Mouse (Mus musculus): ENCODE data around the gene Fbxo24.
A peak's percentile ranks its signal among the peaks of the same experiment; 100 is the strongest.

Fbxo24 gene

DNA sequence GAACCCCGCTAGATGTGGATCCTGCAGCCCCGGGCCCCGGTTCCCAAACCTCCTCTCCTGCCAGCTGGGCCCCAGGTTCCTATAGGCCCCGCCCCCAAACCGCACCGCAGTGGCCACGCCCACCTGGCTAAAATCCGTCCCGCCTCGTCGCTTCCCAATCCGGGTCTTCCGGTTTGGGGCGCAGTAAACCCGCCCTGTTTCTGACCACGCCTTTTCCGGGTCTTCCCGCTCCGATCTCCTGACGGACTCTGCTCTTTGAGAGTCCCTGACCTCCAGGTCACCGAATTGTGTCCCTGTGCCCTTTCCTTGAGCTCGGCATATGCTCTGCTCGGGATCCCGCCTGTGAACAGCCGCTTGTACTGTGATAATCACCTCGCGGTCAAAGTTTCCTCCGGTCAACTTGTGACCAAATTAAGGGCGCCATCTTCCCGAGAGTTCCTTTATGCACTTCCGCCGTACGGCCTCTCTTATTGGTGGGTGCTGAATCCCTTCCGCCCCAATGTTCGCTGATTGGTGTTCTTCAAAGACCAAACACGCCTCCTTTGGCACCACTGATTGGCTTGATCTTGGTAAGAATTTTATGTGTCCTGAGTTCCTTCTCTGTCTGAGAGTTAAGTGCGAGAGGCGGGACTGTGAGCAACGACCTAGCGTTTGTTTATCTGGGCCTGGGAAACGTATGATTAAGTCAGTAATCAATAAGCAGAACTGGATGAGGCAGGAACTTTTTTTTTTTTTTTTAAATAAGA, 28.0 kb downstream of the Fbxo24 start, which contains the start of gene Mospd3:
TSS of gene Mospd3 (minus strand) at position 440 of the 746 bp plus-strand sequence.
- DNase-seq (ENCODE audit: low spot score): peak; percentile 97

DNA sequence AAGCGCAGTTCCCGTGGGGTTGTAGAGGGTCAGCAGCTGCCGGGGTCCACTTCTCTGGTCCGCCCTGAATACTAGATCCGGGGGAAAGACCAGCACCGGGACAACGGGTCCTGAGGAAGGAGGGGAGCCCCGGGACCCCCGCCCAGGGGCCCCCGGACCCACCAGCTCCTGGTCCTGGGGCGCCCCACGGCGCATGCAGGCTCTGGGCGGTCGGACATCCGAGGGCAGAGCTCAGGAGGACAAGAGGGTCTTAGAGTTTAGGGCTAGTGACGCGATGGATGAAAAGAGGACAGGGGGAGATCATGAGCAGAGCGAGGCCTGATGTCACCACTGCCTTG, 28.6 kb downstream of the Fbxo24 start:
- DNase-seq (ENCODE audit: low spot score): no peak

DNA sequence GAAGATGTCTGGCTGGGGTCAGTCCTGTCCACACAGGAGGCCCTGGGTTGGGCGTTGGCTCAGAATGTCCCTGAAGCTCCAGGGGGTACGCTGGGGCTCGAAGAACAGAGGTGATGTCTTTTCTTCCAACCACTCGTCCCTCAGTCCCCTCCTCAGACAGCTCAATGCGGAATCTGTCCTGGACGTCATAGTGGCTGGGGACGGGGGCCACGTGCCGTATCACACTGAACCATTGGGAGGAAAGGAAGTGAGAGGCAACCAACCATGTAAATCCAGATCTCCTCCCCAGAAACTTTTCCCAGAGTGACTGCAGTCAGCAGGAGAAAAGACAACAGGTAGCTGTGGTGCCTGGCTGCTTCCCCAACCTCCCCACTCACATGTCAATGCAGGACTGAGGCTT, 29.2 kb downstream of the Fbxo24 start:
- DNase-seq (ENCODE audit: low spot score): no peak

DNA sequence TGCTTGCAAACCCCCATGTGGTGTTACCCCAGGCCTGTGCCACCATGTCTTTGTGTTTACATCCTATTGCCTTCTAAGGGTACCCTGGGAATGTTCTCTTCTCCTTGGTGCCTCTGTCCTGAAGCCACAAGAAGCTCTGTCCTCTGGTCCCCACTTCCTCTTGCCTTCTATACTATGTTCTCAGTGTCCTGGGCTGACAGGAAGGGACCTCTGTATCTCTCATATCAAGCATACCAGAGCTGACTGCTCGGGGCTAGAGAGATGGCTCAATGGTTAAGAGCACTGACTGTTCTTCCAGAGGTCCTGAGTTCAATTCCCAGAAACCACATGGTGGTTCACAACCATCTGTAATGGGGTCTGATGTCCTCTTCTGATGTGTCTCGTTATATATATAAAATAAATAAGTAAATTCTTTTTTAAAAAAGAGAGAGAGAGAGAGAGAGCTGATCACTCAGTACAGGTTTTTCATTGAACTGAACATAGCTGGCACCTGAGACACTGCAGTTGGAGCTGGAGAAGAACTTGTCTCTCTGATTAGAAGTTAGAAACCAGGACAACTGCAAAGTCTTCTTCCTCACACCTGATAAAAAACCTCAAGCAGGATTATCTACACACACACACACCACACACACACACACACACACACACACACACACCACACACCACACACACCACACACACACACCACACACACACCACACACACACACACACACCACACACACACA, 30.5 kb downstream of the Fbxo24 start:
- DNase-seq (ENCODE audit: low spot score): no peak

DNA sequence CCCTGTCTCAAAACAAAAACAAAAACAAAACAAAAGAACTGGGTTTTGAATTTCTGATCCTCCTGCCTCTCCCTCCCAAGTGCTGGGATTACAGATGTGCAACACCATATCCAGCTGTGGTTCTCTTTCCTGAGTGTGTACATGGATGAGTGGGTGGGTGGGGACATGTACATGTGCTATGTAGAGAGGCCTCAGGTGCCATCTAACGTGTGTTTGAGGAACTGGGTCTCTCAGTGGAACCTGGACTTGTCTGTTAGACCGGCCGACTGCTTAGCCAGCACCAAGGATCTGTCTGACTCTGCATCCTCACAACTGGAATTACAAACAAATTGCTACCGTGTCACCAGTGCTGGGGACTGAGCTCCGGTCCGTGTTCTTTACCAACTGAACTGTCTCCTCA, 31.2 kb downstream of the Fbxo24 start:
- DNase-seq (ENCODE audit: low spot score): no peak

DNA sequence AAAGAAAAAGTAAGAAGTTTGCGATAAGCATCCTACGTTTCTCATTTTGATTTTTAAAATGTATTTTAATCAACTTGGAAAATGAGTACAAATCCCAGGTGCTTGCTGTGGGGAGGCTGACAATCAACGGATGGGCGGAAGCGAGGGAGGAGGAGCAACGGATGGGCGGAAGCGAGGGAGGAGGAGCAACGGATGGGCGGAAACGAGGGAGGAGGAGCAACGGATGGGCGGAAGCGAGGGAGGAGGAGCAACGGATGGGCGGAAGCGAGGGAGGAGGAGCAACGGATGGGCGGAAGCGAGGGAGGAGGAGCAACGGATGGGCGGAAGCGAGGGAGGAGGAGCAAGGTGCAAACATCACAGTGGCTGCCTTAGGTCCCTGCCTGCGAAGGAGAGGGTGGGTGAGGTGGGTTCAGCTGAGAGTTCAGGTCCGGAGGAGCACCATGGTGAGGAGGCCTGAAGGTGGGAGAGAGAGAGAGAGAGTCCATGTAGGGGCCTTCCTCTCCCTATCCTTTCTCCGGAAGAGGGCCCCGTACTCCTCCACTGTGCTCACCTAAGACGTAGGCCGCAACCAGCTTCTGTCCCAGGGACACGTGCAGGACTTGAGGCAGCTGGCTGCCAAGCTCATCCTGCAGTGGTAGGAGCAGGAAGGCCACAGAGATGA, 32.1 kb downstream of the Fbxo24 start:
- DNase-seq (ENCODE audit: low spot score): no peak

DNA sequence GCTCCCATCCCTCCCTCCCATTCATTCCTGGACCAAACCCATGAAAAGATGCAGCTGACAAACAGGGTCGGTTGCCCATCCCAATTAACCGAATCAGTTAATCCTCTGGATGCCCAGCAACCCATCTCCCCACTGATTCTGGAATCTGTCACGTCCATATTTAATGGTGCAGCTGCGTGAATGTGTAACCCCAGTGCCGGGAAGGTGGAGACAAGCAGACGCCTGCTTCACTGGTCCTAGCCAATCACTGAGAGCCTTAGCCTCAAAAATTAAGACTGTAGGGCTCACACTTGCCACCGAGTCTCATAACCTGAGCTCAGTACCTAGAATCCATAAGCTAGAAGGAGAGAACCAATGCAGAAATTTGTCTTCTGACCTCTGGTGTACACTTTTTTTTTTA, 32.9 kb downstream of the Fbxo24 start:
- DNase-seq (ENCODE audit: low spot score): no peak

DNA sequence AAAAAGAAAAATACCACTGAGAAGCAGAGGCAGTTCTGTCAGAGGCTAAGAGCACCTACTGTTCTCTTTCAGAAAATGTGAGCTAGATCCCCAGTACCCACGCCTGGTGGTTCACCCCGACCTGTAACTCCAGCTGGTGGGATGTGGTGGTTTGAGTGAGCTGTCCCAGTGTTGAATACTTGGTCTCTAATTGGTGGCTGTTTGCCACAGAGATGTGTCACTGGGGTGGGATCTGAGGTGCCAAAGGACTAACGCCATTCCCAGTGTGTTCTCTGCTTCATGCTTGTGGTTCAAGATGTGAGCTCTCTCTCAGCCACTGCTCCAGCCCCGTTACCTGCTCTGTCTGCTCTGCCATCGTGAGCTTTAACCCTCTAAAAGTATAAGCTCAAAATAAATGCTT, 38.3 kb downstream of the Fbxo24 start:
- no peak for DNase-seq (ENCODE audit: low spot score)

DNA sequence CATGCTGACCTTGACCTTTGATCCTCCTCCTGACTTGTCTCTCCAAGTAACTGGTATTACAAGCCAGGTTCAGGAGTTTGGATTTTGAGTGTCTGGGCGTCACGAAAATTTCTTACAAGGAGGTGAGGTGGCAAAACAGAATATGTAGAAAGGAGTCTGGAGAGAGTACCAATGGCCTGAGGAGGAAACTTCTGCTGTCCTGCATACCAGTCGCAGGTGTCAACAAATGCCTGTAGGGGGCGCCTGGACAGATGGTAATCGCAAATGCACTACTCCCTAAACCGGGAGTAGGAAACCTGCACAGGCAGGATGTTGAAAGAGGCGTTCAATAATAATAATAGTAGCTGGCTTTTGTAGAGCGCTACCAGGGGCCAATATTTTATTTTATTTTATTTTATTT, 43.8 kb downstream of the Fbxo24 start:
- DNase-seq (ENCODE audit: low spot score): peak; percentile 85

DNA sequence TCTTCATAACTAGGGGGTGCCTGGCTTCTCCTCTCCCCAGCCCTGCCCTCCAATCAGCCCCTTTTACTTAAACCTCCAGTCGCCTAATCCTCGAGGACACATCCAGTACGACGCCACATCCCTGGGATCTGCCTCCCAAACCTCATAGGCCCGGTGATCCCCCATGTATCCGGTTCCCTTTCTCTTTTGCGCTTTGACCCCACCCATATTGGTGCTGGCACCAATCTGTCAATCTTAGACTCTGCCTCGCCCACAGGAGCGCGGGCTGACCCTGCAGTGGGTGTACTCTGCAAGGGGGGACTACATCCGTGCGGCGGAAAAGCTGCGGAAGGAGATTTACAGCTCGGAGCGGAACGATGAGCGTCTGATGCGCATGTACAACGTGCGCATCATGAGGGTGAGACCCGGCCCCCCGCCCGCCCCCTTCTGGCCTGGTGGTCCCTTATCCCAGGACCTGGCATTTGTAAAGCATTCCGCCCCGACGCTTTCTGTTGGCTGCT, 45.1 kb downstream of the Fbxo24 start:
- no peak for DNase-seq (ENCODE audit: low spot score)

DNA sequence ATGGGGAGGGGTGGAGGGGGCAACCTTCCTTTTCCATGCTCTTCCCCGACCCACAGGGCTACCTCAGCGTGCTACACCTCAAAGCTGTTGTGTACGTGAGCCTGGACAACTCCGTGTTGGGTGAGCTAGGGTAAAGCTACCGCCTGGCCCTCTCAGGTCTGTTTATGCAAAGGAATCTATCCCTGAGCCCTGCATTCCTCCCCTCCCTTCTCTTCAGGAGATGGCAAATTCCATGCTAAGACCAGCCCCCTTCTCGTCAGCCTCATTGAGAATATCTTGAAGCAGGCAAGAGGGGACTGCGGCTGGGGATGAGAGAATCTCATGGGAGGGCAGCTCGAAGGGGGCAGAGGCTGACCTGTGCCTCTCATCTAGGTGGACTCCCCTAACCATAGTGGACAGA, 46.1 kb downstream of the Fbxo24 start:
- no peak for DNase-seq (ENCODE audit: low spot score)

DNA sequence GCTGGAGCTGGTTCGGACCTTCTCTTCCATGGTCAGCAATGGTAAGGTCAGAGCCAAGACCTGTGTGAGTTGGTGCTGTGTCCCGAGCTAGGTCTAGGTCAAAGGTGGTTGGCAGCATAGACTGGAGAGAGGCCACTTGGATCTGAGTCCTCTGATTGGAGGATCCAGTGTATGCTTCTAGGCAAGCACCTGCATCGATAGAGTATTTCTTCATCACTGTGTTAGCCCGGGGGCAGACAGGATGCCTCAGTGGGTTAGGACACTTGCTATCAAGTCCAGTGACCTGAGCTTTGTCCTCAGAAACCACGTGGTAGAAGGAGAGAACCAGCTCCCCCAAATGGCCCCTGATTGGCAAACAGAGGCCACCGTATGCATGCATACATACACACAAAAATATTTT, 48.6 kb downstream of the Fbxo24 start:
- no peak for DNase-seq (ENCODE audit: low spot score)

DNA sequence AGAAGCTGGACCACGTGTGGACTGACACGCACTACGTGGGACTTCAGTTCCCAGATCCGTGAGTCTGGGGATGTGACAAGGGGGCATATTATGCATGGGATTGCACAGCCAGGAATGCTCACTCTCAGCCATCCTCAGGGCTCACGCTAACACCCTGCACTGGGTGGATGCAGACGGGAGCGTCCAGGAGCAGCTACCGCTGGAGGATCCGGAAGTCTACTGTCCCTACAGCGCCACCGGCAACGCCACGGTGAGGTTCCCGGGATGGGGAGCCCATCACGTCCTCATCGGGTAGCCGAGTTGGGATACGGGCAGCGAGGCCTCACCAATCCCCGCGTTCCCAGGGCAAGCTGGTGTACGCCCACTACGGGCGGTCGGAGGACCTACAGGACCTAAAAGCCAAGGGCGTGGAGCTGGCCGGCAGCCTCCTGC, 54.3 kb downstream of the Fbxo24 start:
- peak; percentile 43 for DNase-seq (ENCODE audit: low spot score)

DNA sequence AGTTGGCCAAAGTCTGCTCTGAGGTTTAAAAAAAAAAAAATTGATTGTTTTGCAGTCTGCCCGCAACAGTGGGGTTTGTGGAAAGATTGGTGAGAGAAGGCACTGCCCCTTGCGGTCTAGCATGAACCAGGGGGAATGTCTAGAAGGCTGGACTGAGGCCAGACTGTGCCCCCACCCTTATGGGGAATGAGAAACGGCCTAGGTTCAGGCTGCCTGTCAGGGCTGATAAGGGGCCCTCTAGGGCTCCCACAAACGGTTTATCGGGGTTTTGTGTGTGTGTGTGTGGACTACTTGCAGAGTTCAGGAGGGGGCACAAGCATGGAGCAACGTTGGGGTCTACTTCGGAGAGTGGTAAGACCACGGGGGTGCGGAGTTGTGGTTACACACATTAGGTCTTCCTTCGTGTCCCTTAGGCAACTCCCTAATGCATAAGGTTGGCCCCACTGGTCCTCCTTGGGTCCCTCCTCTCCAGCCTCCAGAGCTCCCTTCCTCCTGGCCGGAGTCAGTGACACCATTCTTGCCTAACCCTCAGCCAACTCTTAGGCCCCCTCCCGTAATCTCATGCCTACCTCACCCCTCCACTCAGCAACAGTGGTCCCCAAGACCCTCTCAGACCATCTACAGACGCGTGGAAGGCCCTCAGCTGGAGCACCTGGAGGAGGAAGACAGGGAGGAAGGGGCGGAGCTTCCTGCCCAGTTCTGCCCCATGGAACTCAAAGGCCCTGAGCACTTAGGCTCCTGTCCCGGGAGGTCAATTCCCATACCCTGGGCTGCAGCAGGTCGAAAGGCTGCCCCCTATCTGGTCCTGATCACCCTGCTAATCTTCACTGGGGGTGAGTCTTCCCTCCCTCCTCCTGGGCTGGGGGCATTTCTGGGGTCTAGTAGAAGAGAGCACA, 57.9 kb downstream of the Fbxo24 start:
- DNase-seq (ENCODE audit: low spot score): no peak

DNA sequence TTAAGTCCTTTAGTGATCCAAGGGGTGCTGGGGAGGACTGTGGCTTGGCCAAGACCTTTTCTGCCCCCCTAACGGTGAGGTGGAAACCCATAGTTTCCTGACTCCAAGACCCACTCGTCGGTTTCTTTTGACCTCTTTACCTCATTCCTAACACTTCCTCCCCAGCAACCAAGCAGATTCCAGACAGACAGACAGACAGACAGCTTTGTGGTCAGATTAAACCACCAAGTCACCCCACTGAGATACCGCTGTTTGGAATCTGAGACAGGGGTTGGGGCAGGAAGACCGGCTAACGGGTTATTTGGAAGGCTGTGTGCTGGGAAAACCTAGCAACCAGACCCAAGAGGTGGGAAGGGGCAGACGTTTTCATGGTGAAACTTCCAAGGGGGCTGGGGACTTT, 58.6 kb downstream of the Fbxo24 start:
- DNase-seq (ENCODE audit: low spot score): no peak

DNA sequence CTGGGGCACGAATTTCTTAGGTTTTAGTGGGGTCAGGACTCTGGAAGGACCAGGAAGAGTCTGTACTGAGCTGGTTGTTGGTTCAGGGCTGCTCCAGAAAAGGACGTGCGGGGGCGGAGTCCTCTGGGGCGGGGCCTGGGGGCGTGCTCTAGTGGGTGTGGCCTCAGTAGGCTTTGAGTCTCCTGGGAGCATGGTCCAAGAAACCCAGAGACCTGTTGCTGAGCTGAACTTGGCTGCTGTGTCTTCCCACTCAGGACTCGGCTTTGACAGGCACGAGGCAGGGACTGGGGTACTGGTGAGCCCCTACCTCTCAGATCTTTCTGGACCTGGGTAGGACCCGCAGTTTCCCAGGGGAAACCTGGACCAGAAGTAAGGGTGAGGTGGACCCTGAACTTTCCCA, 59.1 kb downstream of the Fbxo24 start, which contains the start of gene Tfr2:
TSS of gene Tfr2 (plus strand) at position 176 of the 400 bp plus-strand sequence.
- peak; percentile 61 for DNase-seq (ENCODE audit: low spot score)

DNA sequence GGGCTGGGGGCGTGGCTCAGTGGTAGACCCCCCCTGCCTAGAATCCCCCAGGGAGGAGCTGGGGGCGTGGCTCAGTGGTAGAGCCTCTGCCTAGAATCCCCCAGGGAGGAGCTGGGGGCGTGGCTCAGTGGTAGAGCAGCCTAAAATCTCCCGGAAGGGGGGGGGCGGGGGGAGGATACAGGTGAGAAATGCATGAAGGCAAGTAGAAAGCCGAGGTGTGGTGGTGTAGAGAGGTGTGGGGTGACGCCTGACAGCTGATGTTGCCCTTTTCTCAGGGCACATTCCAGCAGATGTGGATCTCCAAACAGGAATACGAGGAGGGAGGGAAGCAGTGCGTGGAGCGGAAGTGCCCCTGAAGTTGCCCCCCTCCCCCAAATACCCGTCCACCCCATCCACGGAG, 59.8 kb downstream of the Fbxo24 start:
- no peak for DNase-seq (ENCODE audit: low spot score)

DNA sequence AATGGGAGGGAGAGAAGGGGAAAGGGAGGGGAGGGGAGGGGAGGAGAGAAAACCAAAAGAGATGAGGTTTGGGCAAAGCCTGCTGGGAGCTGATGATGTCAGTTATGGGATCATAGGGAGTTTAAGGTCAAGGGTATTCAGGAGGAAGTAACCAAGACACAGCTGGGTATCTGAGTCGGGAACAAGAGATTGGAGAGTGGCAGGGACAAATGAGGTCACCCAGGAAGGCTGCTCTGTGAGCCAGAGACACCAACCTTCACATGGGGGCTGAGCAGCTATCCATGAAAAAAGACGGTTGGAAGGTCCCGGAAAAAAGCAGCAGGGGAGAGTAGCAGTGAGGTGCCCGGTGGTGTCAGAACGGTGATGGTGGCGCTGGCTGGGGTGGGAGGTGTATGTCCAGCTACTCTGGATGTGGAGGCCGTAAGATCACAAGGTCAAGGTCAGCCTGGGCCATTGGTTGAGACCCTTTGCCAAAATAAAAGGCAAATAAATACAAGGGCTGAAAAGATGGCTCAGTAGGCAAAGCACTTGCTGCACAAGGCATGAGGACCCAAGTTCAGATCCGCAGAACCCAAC, 60.5 kb downstream of the Fbxo24 start:
- no peak for DNase-seq (ENCODE audit: low spot score)

DNA sequence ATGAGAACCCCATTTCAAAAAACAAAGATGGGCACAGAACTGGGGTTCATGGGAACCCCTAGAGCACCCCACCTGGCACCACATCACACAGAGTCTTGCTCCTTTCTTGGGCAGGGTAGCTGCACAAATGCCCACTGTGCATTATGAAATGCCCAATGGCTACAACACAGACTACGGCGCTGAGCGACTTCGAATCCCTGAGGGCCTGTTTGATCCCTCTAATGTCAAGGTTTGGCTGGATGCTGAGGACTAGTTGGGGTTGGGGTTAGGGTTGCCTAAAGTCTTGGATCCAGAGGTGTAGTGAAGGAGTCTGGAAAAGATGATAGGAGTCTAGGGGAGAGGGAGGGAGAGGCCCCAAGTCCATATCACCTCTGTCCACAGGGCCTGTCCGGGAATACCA, 62.4 kb downstream of the Fbxo24 start:
- DNase-seq (ENCODE audit: low spot score): no peak

DNA sequence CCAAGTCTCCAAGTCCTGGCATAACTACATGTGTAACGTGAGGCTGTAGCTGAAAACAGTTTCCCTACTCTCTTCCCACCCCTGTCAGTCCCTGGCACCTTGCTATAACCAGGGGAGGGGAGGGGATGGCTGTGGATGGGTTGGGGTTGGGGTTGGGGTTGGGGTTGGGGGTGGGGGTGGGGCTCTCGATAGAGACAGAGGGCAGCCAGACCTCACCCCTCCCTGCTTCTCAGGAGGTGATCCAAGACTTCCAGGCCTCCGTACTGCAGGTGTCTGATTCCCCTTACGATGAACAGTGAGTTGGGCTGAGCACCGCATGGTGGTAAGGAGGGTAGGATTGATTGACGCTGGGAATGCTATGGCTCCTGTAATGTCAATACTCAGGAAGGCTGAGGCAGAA, 63.1 kb downstream of the Fbxo24 start:
- no peak for DNase-seq (ENCODE audit: low spot score)

DNA sequence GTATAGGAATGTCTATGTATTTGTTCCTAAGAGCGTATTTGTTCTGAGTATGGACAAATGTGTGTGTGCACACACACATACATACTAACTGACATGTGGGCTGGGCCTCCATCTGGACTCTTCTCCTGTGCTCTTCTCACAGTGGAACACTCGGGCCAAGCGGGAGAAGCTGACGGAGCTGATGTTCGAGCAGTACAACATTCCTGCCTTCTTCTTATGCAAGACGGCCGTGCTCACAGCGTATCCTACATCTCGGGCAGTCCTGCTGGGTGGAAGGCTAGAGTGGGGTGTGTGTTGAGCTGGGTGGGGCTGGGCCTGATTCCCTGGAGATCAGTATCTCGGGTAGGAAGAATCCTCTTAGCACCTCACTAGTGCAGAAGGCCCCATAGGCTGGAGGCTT, 65.8 kb downstream of the Fbxo24 start:
- no peak for DNase-seq (ENCODE audit: low spot score)

All from urinary bladder, postnatal 14 days (tissue).